Mouse (Mus musculus) naive thymus-derived CD4-positive, alpha-beta T cell, adult 2 months (primary cell): ENCODE measurements around the gene Lin28a.
A peak's percentile ranks its signal among the peaks of the same experiment; 100 is the strongest.

ENCODE experiments used
- DNase-seq: peaks from one replicate; pipeline ENCODE4 v3.0.0-alpha.2; 2011; ENCODE audit warnings: low read depth

The Lin28a gene

GRCm38 (mm10) chr4:133978021-133978711, 40.5 kb downstream of the Lin28a start:
- no peak for DNase-seq

DNA sequence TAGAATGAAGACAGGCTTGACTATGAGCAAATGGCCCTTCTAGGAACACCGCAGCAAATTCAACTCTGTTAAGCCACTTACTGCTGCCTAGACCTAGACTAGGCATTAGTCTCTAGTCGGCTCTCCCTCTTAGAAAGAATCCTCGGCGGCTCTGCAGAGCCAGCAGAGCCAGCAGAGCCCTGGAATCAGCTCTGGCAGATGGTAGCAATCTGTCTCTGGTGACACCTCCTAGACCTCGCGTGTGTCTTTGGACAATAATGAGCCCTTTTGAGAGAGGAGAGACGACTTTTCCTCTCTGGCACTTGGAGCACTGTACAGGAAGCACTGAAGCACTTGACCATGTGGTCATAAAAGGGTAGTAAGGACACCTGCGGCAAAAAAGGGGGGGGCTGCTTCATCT, 46.9 kb downstream of the Lin28a start:
- DNase-seq, result no peak

GRCm38 (mm10) chr4:133970876-133971275, 47.8 kb downstream of the Lin28a start:
- no peak for DNase-seq

GRCm38 (mm10) chr4:133970196-133970595, 48.4 kb downstream of the Lin28a start:
- no peak for DNase-seq

GRCm38 (mm10) chr4:133969114-133969770, 49.4 kb downstream of the Lin28a start:
- DNase-seq, result no peak

DNA sequence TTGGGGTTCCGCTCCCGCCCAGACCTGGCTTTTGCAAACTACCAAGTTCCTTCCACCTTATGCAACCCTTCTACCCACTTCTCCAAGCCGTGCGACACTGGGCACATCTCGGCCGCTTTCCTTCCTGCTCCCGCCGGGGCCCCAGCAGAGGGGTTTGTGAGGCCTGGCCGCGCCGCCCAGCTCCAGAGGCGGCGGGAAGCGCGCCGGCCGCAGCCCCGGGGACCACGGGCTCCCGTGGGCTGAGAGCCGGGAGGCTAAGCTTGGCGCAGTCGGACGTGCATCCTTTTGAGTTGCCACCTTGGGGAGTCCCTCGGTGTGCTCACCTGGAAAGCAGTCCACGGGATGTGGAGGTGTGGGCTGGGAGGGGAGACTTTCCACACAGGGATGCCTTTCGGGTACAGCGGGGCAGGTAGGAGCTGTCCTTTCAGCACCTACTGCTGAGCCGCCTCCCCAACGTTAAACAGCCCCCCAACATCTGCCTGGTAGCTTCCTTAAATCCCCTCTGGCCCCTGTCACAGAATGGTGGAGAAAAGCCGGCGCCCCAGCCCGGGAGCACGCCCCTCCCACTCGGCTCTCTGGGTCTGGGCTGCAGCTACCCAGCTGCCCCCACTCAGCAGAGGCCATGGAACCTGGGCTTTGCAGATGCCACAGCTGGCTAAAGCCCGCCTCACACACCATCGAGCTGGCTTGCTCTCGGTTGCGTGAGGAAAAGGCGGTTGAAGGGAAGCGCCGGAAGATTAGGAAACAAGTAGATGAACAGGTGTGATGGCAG, 50.3 kb downstream of the Lin28a start, which contains the start of gene Hmgn2:
Gene Hmgn2 (minus strand): TSS at position 501 of the 772 bp plus-strand sequence.
- DNase-seq, result peak; percentile 71

- peak; percentile 93 for DNase-seq
These were observed 50.8 kb downstream of the Lin28a start for GRCm38 (mm10) chr4:133967866-133968149.

DNA sequence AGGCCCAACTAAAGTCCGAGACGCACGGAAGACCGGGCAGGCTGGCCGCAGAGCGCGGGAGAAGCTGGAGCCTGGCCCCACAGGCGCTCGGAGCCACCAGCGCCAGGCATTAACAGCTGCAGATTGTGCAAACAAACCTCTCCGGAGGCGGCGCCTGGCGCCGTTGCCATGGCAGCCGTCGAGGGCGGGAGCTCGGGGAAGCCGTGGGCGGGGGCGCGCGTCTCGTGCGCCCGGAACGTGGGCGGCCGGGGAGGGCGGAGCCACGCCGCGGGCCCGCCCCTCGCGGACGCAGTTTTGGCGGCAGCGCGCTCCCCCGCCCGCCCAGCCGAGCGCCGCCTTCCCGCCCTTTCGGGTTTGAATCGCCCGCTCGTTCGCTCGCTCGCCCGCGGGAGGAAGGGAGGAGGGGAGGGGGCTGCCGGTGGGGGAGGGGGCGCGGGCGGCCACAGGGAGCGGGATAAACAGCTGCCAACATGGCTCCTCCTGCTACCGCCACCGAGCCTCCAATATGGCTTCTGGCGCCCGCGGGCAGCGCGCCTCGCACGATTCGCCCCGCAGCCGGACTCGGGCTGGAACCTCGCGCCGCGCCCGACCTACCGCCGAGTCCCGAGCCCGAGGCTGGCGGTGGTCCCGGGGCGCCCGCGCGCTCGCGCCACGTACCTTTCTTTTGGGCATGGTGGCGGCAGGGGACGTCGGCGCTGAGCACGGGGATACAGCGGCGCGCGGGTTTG, 51.3 kb downstream of the Lin28a start:
- DNase-seq, result peak; percentile 98

DNA sequence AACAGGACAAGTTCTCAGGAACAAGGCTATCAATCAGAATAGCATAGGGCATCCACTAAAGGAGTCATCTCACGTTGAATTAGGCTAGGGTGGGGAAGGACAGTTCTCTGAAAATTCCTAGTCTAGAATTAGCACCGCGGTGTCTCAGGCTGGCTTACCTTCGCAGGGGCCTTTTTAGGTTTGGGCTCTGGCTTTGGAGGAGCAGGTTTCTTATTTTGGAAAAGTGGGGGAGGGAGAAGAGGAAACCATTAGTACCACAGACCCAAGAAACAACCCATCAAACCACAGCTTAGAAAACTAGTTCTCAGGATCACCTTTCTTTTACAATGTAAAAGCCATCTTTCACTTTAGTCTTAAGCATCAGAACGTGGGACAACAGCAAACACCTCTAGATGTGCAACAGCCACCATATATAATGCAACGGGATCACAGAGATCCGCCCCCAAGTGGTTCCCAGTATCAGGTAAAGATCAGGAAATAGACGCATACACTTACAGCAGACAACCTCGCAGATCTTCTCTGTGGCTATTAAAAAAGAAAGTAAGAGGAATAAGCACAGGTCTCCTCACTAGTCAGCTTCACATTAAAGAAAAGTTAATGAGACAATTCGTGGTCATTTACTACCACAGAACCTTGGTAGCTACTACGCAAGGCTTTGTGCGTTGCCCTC, 52.2 kb downstream of the Lin28a start:
- no peak for DNase-seq

- DNase-seq, result no peak
These were observed 56.1 kb downstream of the Lin28a start for GRCm38 (mm10) chr4:133962566-133962965.

DNA sequence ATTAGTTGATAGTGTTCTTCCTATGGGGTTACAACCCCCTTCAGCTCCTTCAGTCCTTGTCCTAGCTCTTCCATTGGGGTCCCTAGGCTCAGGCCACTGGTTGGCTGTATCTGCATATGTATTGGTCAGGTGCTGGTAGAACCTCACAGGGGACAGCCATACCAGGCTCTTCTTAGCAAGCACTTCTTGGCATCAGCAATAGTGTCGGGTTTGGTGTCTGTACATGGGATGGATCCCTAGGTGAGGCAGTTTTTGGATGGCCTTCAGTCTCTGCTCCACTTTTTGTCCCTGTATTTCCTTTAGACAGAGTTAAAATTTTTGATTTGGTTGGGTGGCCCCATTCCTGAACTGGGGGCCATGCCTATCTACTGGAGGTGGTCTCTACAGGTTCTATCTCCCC, 59.8 kb downstream of the Lin28a start:
- DNase-seq, result no peak

DNA sequence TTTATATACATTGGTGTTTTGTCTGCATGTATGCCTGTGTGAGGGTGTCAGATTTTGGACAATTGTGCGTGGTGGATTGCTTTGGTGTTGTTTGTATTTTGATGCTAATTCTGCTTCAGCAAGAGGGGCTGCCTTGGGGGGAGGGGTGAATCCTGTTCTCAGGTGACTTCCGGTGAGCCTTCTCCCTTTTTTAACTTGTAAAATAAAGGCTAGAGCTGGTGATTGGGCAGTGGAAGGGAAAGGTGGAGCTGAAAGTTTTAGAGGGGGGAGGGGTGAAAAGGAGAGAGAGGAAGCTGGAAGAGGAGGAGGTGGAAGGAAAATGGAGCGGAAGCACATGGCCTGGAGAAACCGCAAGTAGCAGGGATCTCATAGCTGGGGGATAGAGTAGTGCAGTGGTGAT, 62.3 kb downstream of the Lin28a start:
- no peak for DNase-seq
